Mouse (Mus musculus) stomach, embryonic 16.5 days (tissue): ENCODE data around the gene Dld. TPM values are rescaled to one million over a fixed set of nuclear protein-coding genes. Genes with fewer than 3 reads are reported as not detected.

Experiments used
- ATAC-seq: fragments of 200-750 bp; cut with Nextera tagmentation; 2 replicates; pipeline ENCODE4 v1.8.0; 2017; ENCODE audit warnings: moderate number of reproducible peaks, moderate TSS enrichment; ENCODE audit not compliant: insufficient read depth, low FRiP score
- H3K27ac ChIP-seq: fragments of 300-500 bp; sonication (generic); 2 replicates; pipeline ENCODE4 v1.5.1; 2014; ENCODE audit warnings: low read length
- H3K27me3 ChIP-seq: fragments of 300-500 bp; sonication (generic); 2 replicates; pipeline ENCODE4 v1.6.1; 2014; ENCODE audit warnings: low read length, control low read depth, mixed read lengths; ENCODE audit not compliant: control insufficient read depth, insufficient read depth
- H3K36me3 ChIP-seq: fragments of 300-500 bp; sonication (generic); 2 replicates; pipeline ENCODE4 v1.6.1; 2014; ENCODE audit warnings: low read length; ENCODE audit not compliant: control insufficient read depth, insufficient read depth
- H3K4me1 ChIP-seq: fragments of 300-500 bp; sonication (generic); 2 replicates; pipeline ENCODE4 v1.6.1; 2014; ENCODE audit warnings: low read length, control low read depth, mixed read lengths; ENCODE audit not compliant: control insufficient read depth, insufficient read depth
- H3K4me2 ChIP-seq: fragments of 300-500 bp; sonication (generic); 2 replicates; pipeline ENCODE4 v1.6.1; 2014; ENCODE audit warnings: low read depth, low read length, mixed read lengths
- H3K4me3 ChIP-seq: fragments of 300-500 bp; sonication (generic); replicated peaks from 2 replicates; pipeline ENCODE4 v1.5.1; 2014; ENCODE audit warnings: mild to moderate bottlenecking, low read length
- H3K9ac ChIP-seq: fragments of 300-500 bp; sonication (generic); 2 replicates; pipeline ENCODE4 v1.6.1; 2014; ENCODE audit warnings: low read length
- H3K9me3 ChIP-seq: fragments of 300-500 bp; sonication (generic); replicated peaks from 2 replicates; pipeline ENCODE4 v1.6.1; 2016; ENCODE audit warnings: low read length, control low read depth; ENCODE audit not compliant: control insufficient read depth
- WGBS: fragments of 180-500 bp; shearing (Covaris S2); extraction: QIAGEN DNeasy Blood & Tissue Kit; methylation state at CpG from one replicate; pipeline ENCODE4 v1.1.7; 2014; 5-methylcytosine and 5-hydroxymethylcytosine counted together
- polyA plus RNA-seq: library from polyadenylated mRNA; unstranded; fragments of >200 nt; fragmentation: Nextera tagmentation; extraction: Ambion mirVana; gene quantifications from 2 replicates; pipeline ENCODE4 v1.2.1, GENCODE M21; 2015

Gene Dld
- polyA plus RNA-seq, 1 experiment from 2014 or later = 145 TPM

GRCm38 (mm10) chr12:31300276-31300675 is 51.0 kb downstream of the Dld start:
- 92% methylated on average over 9 of the region's 9 CpGs for WGBS
- H3K4me3 ChIP-seq = no peak overlapping the region
- no peak overlapping the region for H3K27ac ChIP-seq
- no peaks in the 10 kb centered on the region for H3K9me3 ChIP-seq
- H3K36me3 ChIP-seq = peaks cover 28% of the 10 kb centered on the region
- peaks cover 4% of the 10 kb centered on the region for H3K4me1 ChIP-seq
- no peak overlapping the region for H3K9ac ChIP-seq
- H3K27me3 ChIP-seq = no peaks in the 10 kb centered on the region
- H3K4me2 ChIP-seq = no peak overlapping the region
- ATAC-seq = no peak

GRCm38 (mm10) chr12:31299676-31300197 is 51.5 kb downstream of the Dld start:
- 80% methylated on average over 14 of the region's 14 CpGs for WGBS
- Histone ChIP-seq H3K4me1 (peaks cover 9% of the 10 kb centered on the region), H3K4me2 (no peak overlapping the region), H3K9ac (no peak overlapping the region), H3K27me3 (no peaks in the 10 kb centered on the region), H3K36me3 (peaks cover 27% of the 10 kb centered on the region), H3K4me3 (no peak overlapping the region), H3K27ac (no peak overlapping the region), H3K9me3 (no peaks in the 10 kb centered on the region)
- ATAC-seq = no peak

- Histone ChIP-seq H3K4me2 (no peak overlapping the region), H3K9me3 (no peaks in the 10 kb centered on the region), H3K4me3 (no peak overlapping the region), H3K27me3 (no peaks in the 10 kb centered on the region), H3K4me1 (peaks cover 15% of the 10 kb centered on the region), H3K27ac (no peak overlapping the region), H3K36me3 (peaks cover 23% of the 10 kb centered on the region), H3K9ac (no peak overlapping the region)
- WGBS = 88% methylated on average over 3 of the region's 3 CpGs
- ATAC-seq = no peak
Measured at GRCm38 (mm10) chr12:31299126-31299525, 52.1 kb downstream of the Dld start.

GRCm38 (mm10) chr12:31298530-31298929 is 52.7 kb downstream of the Dld start:
- 88% methylated on average over 8 of the region's 8 CpGs for WGBS
- peaks cover 21% of the 10 kb centered on the region for H3K4me1 ChIP-seq
- no peak overlapping the region for H3K4me3 ChIP-seq
- no peak overlapping the region for H3K4me2 ChIP-seq
- no peak overlapping the region for H3K9ac ChIP-seq
- H3K27ac ChIP-seq = no peak overlapping the region
- no peaks in the 10 kb centered on the region for H3K9me3 ChIP-seq
- peaks cover 23% of the 10 kb centered on the region for H3K36me3 ChIP-seq
- ATAC-seq = no peak
- no peaks in the 10 kb centered on the region for H3K27me3 ChIP-seq

- WGBS = 87% methylated on average over 4 of the region's 4 CpGs
- H3K4me2 ChIP-seq = no peak overlapping the region
- H3K27me3 ChIP-seq = no peaks in the 10 kb centered on the region
- peaks cover 24% of the 10 kb centered on the region for H3K4me1 ChIP-seq
- H3K27ac ChIP-seq = no peak overlapping the region
- H3K9me3 ChIP-seq = no peaks in the 10 kb centered on the region
- no peak for ATAC-seq
- no peak overlapping the region for H3K9ac ChIP-seq
- H3K4me3 ChIP-seq = no peak overlapping the region
- peaks cover 23% of the 10 kb centered on the region for H3K36me3 ChIP-seq
Measured at GRCm38 (mm10) chr12:31298122-31298521, 53.1 kb downstream of the Dld start.

- Histone ChIP-seq H3K27ac (no peak overlapping the region), H3K9ac (no peak overlapping the region), H3K4me3 (no peak overlapping the region), H3K36me3 (peaks cover 22% of the 10 kb centered on the region), H3K9me3 (no peaks in the 10 kb centered on the region), H3K4me2 (no peak overlapping the region), H3K4me1 (peaks cover 32% of the 10 kb centered on the region), H3K27me3 (no peaks in the 10 kb centered on the region)
- ATAC-seq = no peak
- WGBS = 79% methylated on average over 4 of the region's 4 CpGs
Measured at GRCm38 (mm10) chr12:31296097-31296496, 55.2 kb downstream of the Dld start.

- Histone ChIP-seq H3K27ac (peak overlapping the region; percentile 78; the same call in 1 of the 2 replicates), H3K9ac (no peak overlapping the region), H3K4me2 (no peak overlapping the region), H3K4me3 (no peak overlapping the region), H3K4me1 (peaks cover 32% of the 10 kb centered on the region), H3K27me3 (no peaks in the 10 kb centered on the region), H3K36me3 (peaks cover 20% of the 10 kb centered on the region), H3K9me3 (no peaks in the 10 kb centered on the region)
- ATAC-seq = no peak
- 37% methylated on average over 3 of the region's 3 CpGs for WGBS
Measured at GRCm38 (mm10) chr12:31295505-31295904, 55.7 kb downstream of the Dld start.

- Histone ChIP-seq H3K9me3 (no peaks in the 10 kb centered on the region), H3K9ac (0 out of 2 replicates have a peak overlapping the region, but pooled peaks have one; percentile 52), H3K4me2 (peak overlapping the region; percentile 14), H3K36me3 (peaks cover 17% of the 10 kb centered on the region), H3K27me3 (no peaks in the 10 kb centered on the region), H3K27ac (peak overlapping the region; percentile 78), H3K4me3 (no peak overlapping the region), H3K4me1 (peaks cover 32% of the 10 kb centered on the region)
- WGBS = 37% methylated on average over 11 of the region's 11 CpGs
- 0 out of 2 replicates have a peak, but pooled peaks have one; percentile 16 for ATAC-seq
Measured at GRCm38 (mm10) chr12:31294996-31295395, 56.3 kb downstream of the Dld start.

- Histone ChIP-seq H3K4me2 (peak overlapping the region; percentile 14), H3K9me3 (no peaks in the 10 kb centered on the region), H3K4me3 (no peak overlapping the region), H3K9ac (0 out of 2 replicates have a peak overlapping the region, but pooled peaks have one; percentile 52), H3K27me3 (no peaks in the 10 kb centered on the region), H3K4me1 (peaks cover 32% of the 10 kb centered on the region), H3K36me3 (peaks cover 13% of the 10 kb centered on the region), H3K27ac (peak overlapping the region; percentile 78)
- WGBS = 29% methylated on average over 10 of the region's 10 CpGs
- peak; percentile 91 for ATAC-seq
Measured at GRCm38 (mm10) chr12:31294526-31294925, 56.7 kb downstream of the Dld start.
